Mouse (Mus musculus) cerebellum, adult 2 months (tissue): Measurements from ENCODE around the gene C2cd4a.

Experiments used
- CTCF ChIP-seq: fragments of 200-500 bp; IDR thresholded peaks from 2 replicates; pipeline ENCODE4 v1.5.1; 2011; ENCODE audit warnings: low read depth, mild to moderate bottlenecking, control low read depth, low read length, moderate library complexity, borderline replicate concordance; ENCODE audit not compliant: insufficient read depth
- POLR2A ChIP-seq: fragments of 200-500 bp; IDR thresholded peaks from 2 replicates; pipeline ENCODE4 v1.6.1; 2011; ENCODE audit warnings: low read length, control low read depth, borderline replicate concordance; ENCODE audit not compliant: insufficient read depth

DNA sequence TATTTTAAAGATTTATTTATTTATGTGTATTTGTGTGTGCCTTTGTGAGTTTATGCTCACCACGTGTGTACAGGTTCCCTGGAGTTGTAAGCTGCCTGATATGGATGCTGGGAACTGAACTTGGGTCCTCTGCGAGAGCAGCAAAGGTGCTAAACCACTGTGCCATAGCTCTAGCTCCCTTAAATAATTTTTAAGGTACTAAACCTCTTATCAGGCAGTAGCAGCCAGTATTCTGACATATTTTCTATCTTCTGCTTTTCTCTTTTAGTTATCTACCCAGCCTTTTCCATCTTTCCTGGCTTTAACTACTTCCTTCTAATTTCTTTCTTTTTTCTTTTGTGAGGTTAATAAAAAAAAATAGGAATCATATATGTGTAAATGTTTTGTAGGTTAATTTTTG, 28.1 kb upstream of the C2cd4a start:
- no peak for TF ChIP-seq POLR2A
- no peak for TF ChIP-seq CTCF
